Mouse (Mus musculus): ENCODE measurements at regions not wholly inside any gene's neighbourhood (a gene's known extent, or its start where the extent isn't known, plus 50 kb on each side); places are given as distances from the start of the nearest gene placed in this dataset.

GRCm38 (mm10) chr6:14018928-14019327 is 147.6 kb upstream of the 2610001J05Rik start:
- TF ChIP-seq POLR2A (IDR thresholded peaks at IDR 0.05; ENCODE audit: extremely low read depth, insufficient read depth, low read length): no peak
- no peak for TF ChIP-seq CTCF (IDR thresholded peaks at IDR 0.05; ENCODE audit: extremely low read depth, insufficient read depth, low read length)

Data from cortical plate, adult 2 months (tissue).